Mouse (Mus musculus): ENCODE data around the gene Aebp2. TPM values are rescaled to one million over a fixed set of nuclear protein-coding genes. Genes with fewer than 3 reads are reported as not detected.

Gene Aebp2
- polyA plus RNA-seq, 1 experiment from 2014 or later = 3.0 TPM

GRCm38 (mm10) chr6:140609533-140609932 is 12.9 kb upstream of the Aebp2 start:
- Histone ChIP-seq H3K4me2 (no peak overlapping the region), H3K36me3 (no peaks in the 10 kb centered on the region), H3K4me3 (replicated peaks) (no peak overlapping the region), H3K9me3 (replicated peaks) (no peaks in the 10 kb centered on the region), H3K27me3 (no peaks in the 10 kb centered on the region), H3K27ac (no peak overlapping the region), H3K4me1 (replicated peaks) (no peaks in the 10 kb centered on the region), H3K9ac (no peak overlapping the region)
- ATAC-seq (ENCODE audit: low read depth) (no peak), DNase-seq (no peak)
- 60% methylated on average over 4 of the region's 4 CpGs for WGBS (ENCODE audit: insufficient replicate concordance)

GRCm38 (mm10) chr6:140610117-140610516 is 12.3 kb upstream of the Aebp2 start:
- Histone ChIP-seq H3K36me3 (no peaks in the 10 kb centered on the region), H3K27ac (no peak overlapping the region), H3K27me3 (no peaks in the 10 kb centered on the region), H3K4me2 (no peak overlapping the region), H3K9me3 (replicated peaks) (no peaks in the 10 kb centered on the region), H3K4me1 (replicated peaks) (no peaks in the 10 kb centered on the region), H3K4me3 (replicated peaks) (no peak overlapping the region), H3K9ac (no peak overlapping the region)
- ATAC-seq (ENCODE audit: low read depth) = no peak
- WGBS (ENCODE audit: insufficient replicate concordance) = 77% methylated on average over 5 of the region's 5 CpGs
- no peak for DNase-seq

- Histone ChIP-seq H3K4me3 (replicated peaks) (no peak overlapping the region), H3K27ac (no peak overlapping the region), H3K4me2 (no peak overlapping the region), H3K9ac (no peak overlapping the region), H3K27me3 (no peaks in the 10 kb centered on the region), H3K4me1 (replicated peaks) (no peaks in the 10 kb centered on the region), H3K9me3 (replicated peaks) (no peaks in the 10 kb centered on the region), H3K36me3 (no peaks in the 10 kb centered on the region)
- ATAC-seq (ENCODE audit: low read depth) = no peak
- DNase-seq = no peak
- 75% methylated on average over 4 of the region's 4 CpGs for WGBS (ENCODE audit: insufficient replicate concordance)
Observed at GRCm38 (mm10) chr6:140611282-140611681, 11.2 kb upstream of the Aebp2 start.

GRCm38 (mm10) chr6:140611893-140612473 is 10.5 kb upstream of the Aebp2 start:
- ATAC-seq (ENCODE audit: low read depth) (no peak), DNase-seq (no peak)
- Histone ChIP-seq H3K9ac (no peak overlapping the region), H3K36me3 (no peaks in the 10 kb centered on the region), H3K4me1 (replicated peaks) (no peaks in the 10 kb centered on the region), H3K4me2 (no peak overlapping the region), H3K27me3 (no peaks in the 10 kb centered on the region), H3K27ac (no peak overlapping the region), H3K4me3 (replicated peaks) (no peak overlapping the region), H3K9me3 (replicated peaks) (no peaks in the 10 kb centered on the region)
- WGBS (ENCODE audit: insufficient replicate concordance) = 72% methylated on average over 13 of the region's 13 CpGs

GRCm38 (mm10) chr6:140613822-140614221 is 8.6 kb upstream of the Aebp2 start:
- WGBS (ENCODE audit: insufficient replicate concordance) = 63% methylated on average over 3 of the region's 3 CpGs

GRCm38 (mm10) chr6:140614711-140615110 is 7.8 kb upstream of the Aebp2 start:
- DNase-seq (no peak), ATAC-seq (ENCODE audit: low read depth) (no peak)
- H3K27me3 ChIP-seq = no peaks in the 10 kb centered on the region
- H3K4me3 ChIP-seq (replicated peaks) = no peak overlapping the region
- H3K27ac ChIP-seq = no peak overlapping the region
- H3K9ac ChIP-seq = no peak overlapping the region
- no peaks in the 10 kb centered on the region for H3K9me3 ChIP-seq (replicated peaks)
- WGBS (ENCODE audit: insufficient replicate concordance) = 68% methylated on average over 11 of the region's 11 CpGs
- H3K4me1 ChIP-seq (replicated peaks) = 0 out of 2 replicates have a peak, but pooled peaks cover 3% of the 10 kb centered on the region
- no peak overlapping the region for H3K4me2 ChIP-seq
- no peaks in the 10 kb centered on the region for H3K36me3 ChIP-seq

More at GRCm38 (mm10) chr6:140613822-140614221, 8.6 kb upstream of the Aebp2 start:
- Histone ChIP-seq H3K9ac (no peak overlapping the region), H3K27ac (no peak overlapping the region), H3K36me3 (no peaks in the 10 kb centered on the region), H3K4me2 (no peak overlapping the region), H3K4me1 (replicated peaks) (no peaks in the 10 kb centered on the region), H3K9me3 (replicated peaks) (no peaks in the 10 kb centered on the region), H3K27me3 (no peaks in the 10 kb centered on the region), H3K4me3 (replicated peaks) (no peak overlapping the region)
- ATAC-seq (ENCODE audit: low read depth) (no peak), DNase-seq (no peak)

GRCm38 (mm10) chr6:140620531-140621349 is 1.7 kb upstream of the Aebp2 start:
- Histone ChIP-seq H3K27me3 (no peaks in the 10 kb centered on the region), H3K27ac (no peak overlapping the region), H3K4me3 (replicated peaks) (no peak overlapping the region), H3K4me1 (replicated peaks) (peaks cover 24% of the 10 kb centered on the region), H3K9me3 (replicated peaks) (no peaks in the 10 kb centered on the region), H3K4me2 (no peak overlapping the region), H3K9ac (no peak overlapping the region), H3K36me3 (no peaks in the 10 kb centered on the region)
- ATAC-seq (ENCODE audit: low read depth) = no peak
- no peak for DNase-seq
- WGBS (ENCODE audit: insufficient replicate concordance) = 57% methylated on average over 13 of the region's 13 CpGs

GRCm38 (mm10) chr6:140621622-140622021 is 841 bp upstream of the Aebp2 start:
- H3K27ac ChIP-seq = no peak overlapping the region
- WGBS (ENCODE audit: insufficient replicate concordance) = 89% methylated on average over 1 of the region's 1 CpGs
- H3K36me3 ChIP-seq = no peaks in the 10 kb centered on the region
- no peaks in the 10 kb centered on the region for H3K9me3 ChIP-seq (replicated peaks)
- no peak for ATAC-seq (ENCODE audit: low read depth)
- H3K9ac ChIP-seq = no peak overlapping the region
- no peak overlapping the region for H3K4me3 ChIP-seq (replicated peaks)
- H3K27me3 ChIP-seq = no peaks in the 10 kb centered on the region
- DNase-seq = no peak
- no peak overlapping the region for H3K4me2 ChIP-seq
- H3K4me1 ChIP-seq (replicated peaks) = peaks cover 32% of the 10 kb centered on the region

GRCm38 (mm10) chr6:140623226-140624095 is 998 bp downstream of the Aebp2 start:
- peak; percentile 92 for ATAC-seq (ENCODE audit: low read depth)
- peak overlapping the region; percentile 95 for H3K9ac ChIP-seq
- H3K27ac ChIP-seq = peak overlapping the region; percentile 87
- DNase-seq = peak; percentile 87
- under 1% methylated on average over 104 of the region's 117 CpGs for WGBS (ENCODE audit: insufficient replicate concordance)
- peak overlapping the region; percentile 95 for H3K4me2 ChIP-seq
- H3K9me3 ChIP-seq (replicated peaks) = no peaks in the 10 kb centered on the region
- H3K27me3 ChIP-seq = no peaks in the 10 kb centered on the region
- peaks cover 39% of the 10 kb centered on the region for H3K4me1 ChIP-seq (replicated peaks)
- no peaks in the 10 kb centered on the region for H3K36me3 ChIP-seq
- peak overlapping the region; percentile 97 for H3K4me3 ChIP-seq (replicated peaks)

GRCm38 (mm10) chr6:140624096-140625051 is 1.9 kb downstream of the Aebp2 start:
- peak overlapping the region; percentile 87 for H3K27ac ChIP-seq
- H3K36me3 ChIP-seq = no peaks in the 10 kb centered on the region
- DNase-seq (peak; percentile 44), ATAC-seq (ENCODE audit: low read depth) (peak; percentile 27; the same call in 1 of the 2 replicates)
- H3K4me3 ChIP-seq (replicated peaks) = peak overlapping the region; percentile 97
- H3K9me3 ChIP-seq (replicated peaks) = no peaks in the 10 kb centered on the region
- H3K4me1 ChIP-seq (replicated peaks) = peaks cover 36% of the 10 kb centered on the region
- H3K4me2 ChIP-seq = peak overlapping the region; percentile 95
- no peaks in the 10 kb centered on the region for H3K27me3 ChIP-seq
- under 1% methylated on average over 78 of the region's 80 CpGs for WGBS (ENCODE audit: insufficient replicate concordance)
- H3K9ac ChIP-seq = peak overlapping the region; percentile 95
